Mouse (Mus musculus): Measurements from ENCODE around the gene S100a5. TPM values are rescaled to one million over a fixed set of nuclear protein-coding genes. Genes with fewer than 3 reads are reported as not detected.

Gene S100a5
- polyA plus RNA-seq, 1 experiment: 0.19 TPM

DNA sequence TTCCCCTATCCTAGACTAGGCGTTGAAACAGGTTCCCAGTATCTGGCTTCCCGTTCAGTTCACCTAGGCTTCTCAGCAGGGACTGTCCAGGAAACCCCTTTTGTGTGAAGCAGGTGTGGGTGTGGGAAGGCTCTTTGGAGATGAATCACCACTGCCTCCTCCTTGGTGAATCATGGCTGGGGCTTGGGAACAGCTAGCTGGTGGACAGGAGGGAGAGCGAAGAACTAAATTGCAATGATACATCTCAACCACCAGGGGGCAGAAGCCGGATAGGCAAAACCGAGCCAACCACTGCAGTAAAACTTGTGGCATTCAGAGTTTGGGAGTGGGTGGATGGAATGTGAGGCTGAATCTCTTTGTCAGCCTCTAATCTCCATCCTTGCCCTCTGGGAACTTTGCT, 22.7 kb upstream of the S100a5 start:
- no peaks in the 10 kb centered on the region for H3K27me3 ChIP-seq (ENCODE audit: control insufficient read depth, insufficient read depth, insufficient read length)
- no peak overlapping the region for H3ac ChIP-seq (ENCODE audit: control insufficient read depth, insufficient read length)
- peak overlapping the region; percentile 85 for H3K4me2 ChIP-seq (ENCODE audit: low read depth)
- no peaks in the 10 kb centered on the region for H3K79me2 ChIP-seq (ENCODE audit: control insufficient read depth, insufficient read depth)
- no peak overlapping the region for H3K4me3 ChIP-seq
- TF ChIP-seq MYOD1 (IDR thresholded peaks at IDR 0.05; ENCODE audit: control insufficient read depth in 1 of 3, insufficient read length in 2 of 3, low read depth in 2 of 3) (peak in 1 of 3 experiments; percentile 53), MYOG (IDR thresholded peaks at IDR 0.05; ENCODE audit: control insufficient read depth in 1 of 3, insufficient read depth in 1 of 3, insufficient read length in 2 of 3, low read depth in 2 of 3) (peak in 1 of 3 experiments; percentile 7), POLR2AphosphoS2 (IDR thresholded peaks at IDR 0.05; ENCODE audit: insufficient read length, low read depth) (no peak), REST (IDR thresholded peaks at IDR 0.05; ENCODE audit: insufficient read depth, insufficient read length) (no peak), POLR2A (IDR thresholded peaks at IDR 0.05; ENCODE audit: insufficient read length, low read depth) (peak; percentile 10)
- H3K36me3 ChIP-seq (ENCODE audit: control insufficient read depth, insufficient read depth): no peaks in the 10 kb centered on the region

DNA sequence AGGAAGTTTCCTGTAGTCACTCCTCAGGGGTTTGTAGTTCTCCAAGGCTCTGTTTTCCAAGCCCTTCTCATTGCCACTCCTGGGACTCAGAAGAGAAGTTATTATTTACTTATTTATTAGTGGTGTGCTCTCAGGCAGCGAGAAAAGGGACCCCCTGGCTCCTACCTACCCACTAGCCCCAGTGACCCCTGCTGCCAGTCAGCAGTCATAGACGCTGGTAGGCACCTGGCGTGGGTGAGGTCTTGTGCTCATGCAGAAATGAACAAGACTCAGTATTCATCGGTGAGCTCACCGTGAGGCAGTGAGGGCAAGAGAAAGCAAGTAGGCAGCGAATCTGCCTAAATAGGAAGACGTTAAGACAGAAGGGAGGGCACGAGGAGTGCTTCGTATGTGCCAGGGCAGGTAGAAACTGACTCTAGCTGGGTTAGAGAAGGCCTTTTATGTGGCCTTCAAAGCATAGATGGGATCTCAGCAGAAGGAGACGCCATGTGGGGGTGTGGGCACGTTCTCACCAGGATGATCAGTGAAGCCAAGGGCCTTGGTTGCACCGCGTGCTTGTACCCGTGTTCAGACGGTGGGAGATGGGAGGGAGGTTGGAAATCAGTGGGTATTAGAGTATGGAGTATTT, 22.2 kb upstream of the S100a5 start:
- Histone ChIP-seq H3ac (ENCODE audit: control insufficient read depth, insufficient read length) (no peak overlapping the region), H3K27me3 (ENCODE audit: control insufficient read depth, insufficient read depth, insufficient read length) (no peaks in the 10 kb centered on the region), H3K4me3 (no peak overlapping the region), H3K79me2 (ENCODE audit: control insufficient read depth, insufficient read depth) (no peaks in the 10 kb centered on the region), H3K4me2 (ENCODE audit: low read depth) (peak overlapping the region; percentile 85), H3K36me3 (ENCODE audit: control insufficient read depth, insufficient read depth) (no peaks in the 10 kb centered on the region)
- no peak for TF ChIP-seq USF1 (IDR thresholded peaks at IDR 0.05; ENCODE audit: low read depth)
- no peak for TF ChIP-seq POLR2AphosphoS2 (IDR thresholded peaks at IDR 0.05; ENCODE audit: insufficient read length, low read depth)

DNA sequence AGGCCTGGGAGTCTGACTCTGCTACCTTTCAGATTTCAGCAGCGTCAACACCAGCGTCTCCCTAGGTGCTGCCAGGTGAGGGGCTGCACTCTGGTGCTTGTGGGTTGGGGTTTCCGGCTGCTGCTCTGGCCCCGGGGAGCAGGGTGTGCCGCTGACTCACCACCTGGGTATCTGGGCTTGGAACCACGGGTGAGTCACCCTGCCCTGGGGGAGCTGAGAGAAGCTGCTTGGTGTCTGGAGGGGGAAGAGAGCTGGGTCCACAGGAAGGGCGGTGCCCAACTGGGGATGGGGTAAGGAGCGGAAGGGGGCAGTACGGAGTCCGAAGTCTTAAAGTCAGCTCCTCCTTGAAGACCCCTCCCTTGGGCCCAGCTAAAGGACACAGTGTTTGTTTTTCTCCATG, 21.4 kb upstream of the S100a5 start:
- H3K4me3 ChIP-seq: peak overlapping the region; percentile 3
- H3K27me3 ChIP-seq (ENCODE audit: control insufficient read depth, insufficient read depth, insufficient read length): no peaks in the 10 kb centered on the region
- no peaks in the 10 kb centered on the region for H3K79me2 ChIP-seq (ENCODE audit: control insufficient read depth, insufficient read depth)
- TF ChIP-seq POLR2AphosphoS2 (IDR thresholded peaks at IDR 0.05; ENCODE audit: insufficient read length, low read depth) (no peak), CEBPB (IDR thresholded peaks at IDR 0.05; ENCODE audit: insufficient read depth, poor library complexity, severe bottlenecking) (no peak), MYOD1 (IDR thresholded peaks at IDR 0.05; ENCODE audit: control insufficient read depth in 1 of 3, insufficient read length in 2 of 3, low read depth in 2 of 3) (peak in 2 of 3 experiments; percentile 50 to 82), TCF3 (IDR thresholded peaks at IDR 0.05; ENCODE audit: insufficient read length, low read depth) (peak; percentile 55), USF1 (IDR thresholded peaks at IDR 0.05; ENCODE audit: low read depth) (no peak), MYOG (IDR thresholded peaks at IDR 0.05; ENCODE audit: control insufficient read depth in 1 of 3, insufficient read depth in 1 of 3, insufficient read length in 2 of 3, low read depth in 2 of 3) (peak in 2 of 3 experiments; percentile 54 to 83), E2F4 (IDR thresholded peaks at IDR 0.05; ENCODE audit: insufficient read depth) (no peak), SRF (IDR thresholded peaks at IDR 0.05; ENCODE audit: control insufficient read depth, insufficient read length, low read depth) (no peak), MAX (IDR thresholded peaks at IDR 0.05; ENCODE audit: low read depth) (no peak), TCF12 (IDR thresholded peaks at IDR 0.05; ENCODE audit: insufficient read depth, poor library complexity, severe bottlenecking) (no peak), POLR2A (IDR thresholded peaks at IDR 0.05; ENCODE audit: insufficient read length, low read depth) (peak; percentile 27), REST (IDR thresholded peaks at IDR 0.05; ENCODE audit: insufficient read depth, insufficient read length) (no peak)
- peak overlapping the region; percentile 85 for H3K4me2 ChIP-seq (ENCODE audit: low read depth)
- no peaks in the 10 kb centered on the region for H3K36me3 ChIP-seq (ENCODE audit: control insufficient read depth, insufficient read depth)
- no peak overlapping the region for H3ac ChIP-seq (ENCODE audit: control insufficient read depth, insufficient read length)

DNA sequence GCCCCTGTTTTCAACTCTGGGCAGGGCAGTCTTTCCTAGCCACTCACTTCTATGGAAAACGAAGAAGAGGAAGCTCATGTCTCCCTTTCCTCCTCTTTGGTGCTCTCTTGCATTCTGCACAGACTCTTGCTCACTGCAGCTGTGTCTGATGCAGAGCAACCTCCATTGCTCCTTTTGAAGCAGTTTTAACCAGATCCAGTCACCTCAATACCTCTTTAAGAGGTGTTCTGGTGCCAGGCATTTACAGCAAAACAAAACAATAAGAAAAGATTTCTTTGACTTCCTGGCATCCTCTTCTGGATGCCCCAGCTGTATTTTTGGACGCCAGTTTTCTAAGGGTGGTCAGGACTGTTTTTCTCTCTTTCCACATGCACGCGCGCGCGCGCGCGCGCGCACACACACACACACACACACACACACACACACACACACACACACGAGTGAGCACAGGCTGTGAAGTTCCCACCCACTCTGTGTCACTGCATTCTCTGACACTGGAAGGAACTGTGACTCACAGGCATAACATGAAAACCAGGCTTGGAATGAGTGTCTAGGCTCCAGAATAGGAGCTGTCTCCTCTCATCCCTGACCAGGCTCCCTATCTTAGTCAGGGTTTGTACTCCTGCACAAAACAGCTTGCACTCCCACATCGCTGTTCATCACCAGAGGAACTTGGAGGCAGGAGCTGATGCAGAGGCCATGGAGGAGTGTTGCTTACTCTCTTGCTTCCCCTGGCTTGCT, 20.8 kb upstream of the S100a5 start:
- TF ChIP-seq TCF3 (IDR thresholded peaks at IDR 0.05; ENCODE audit: insufficient read length, low read depth) (no peak), TCF12 (IDR thresholded peaks at IDR 0.05; ENCODE audit: insufficient read depth, poor library complexity, severe bottlenecking) (no peak), REST (IDR thresholded peaks at IDR 0.05; ENCODE audit: insufficient read depth, insufficient read length) (no peak), MYOG (IDR thresholded peaks at IDR 0.05; ENCODE audit: control insufficient read depth in 1 of 3, insufficient read depth in 1 of 3, insufficient read length in 2 of 3, low read depth in 2 of 3) (peak in 1 of 3 experiments; percentile 22), E2F4 (IDR thresholded peaks at IDR 0.05; ENCODE audit: insufficient read depth) (no peak), USF1 (IDR thresholded peaks at IDR 0.05; ENCODE audit: low read depth) (no peak), CEBPB (IDR thresholded peaks at IDR 0.05; ENCODE audit: insufficient read depth, poor library complexity, severe bottlenecking) (no peak), MAX (IDR thresholded peaks at IDR 0.05; ENCODE audit: low read depth) (no peak), POLR2A (IDR thresholded peaks at IDR 0.05; ENCODE audit: insufficient read length, low read depth) (peak; percentile 13), SRF (IDR thresholded peaks at IDR 0.05; ENCODE audit: control insufficient read depth, insufficient read length, low read depth) (no peak), MYOD1 (IDR thresholded peaks at IDR 0.05; ENCODE audit: control insufficient read depth in 1 of 3, insufficient read length in 2 of 3, low read depth in 2 of 3) (peak in 1 of 3 experiments; percentile 24), POLR2AphosphoS2 (IDR thresholded peaks at IDR 0.05; ENCODE audit: insufficient read length, low read depth) (no peak)
- H3K79me2 ChIP-seq (ENCODE audit: control insufficient read depth, insufficient read depth): no peaks in the 10 kb centered on the region
- no peak overlapping the region for H3ac ChIP-seq (ENCODE audit: control insufficient read depth, insufficient read length)
- no peaks in the 10 kb centered on the region for H3K27me3 ChIP-seq (ENCODE audit: control insufficient read depth, insufficient read depth, insufficient read length)
- H3K36me3 ChIP-seq (ENCODE audit: control insufficient read depth, insufficient read depth): no peaks in the 10 kb centered on the region
- peak overlapping the region; percentile 85 for H3K4me2 ChIP-seq (ENCODE audit: low read depth)
- H3K4me3 ChIP-seq: peak overlapping the region; percentile 3

DNA sequence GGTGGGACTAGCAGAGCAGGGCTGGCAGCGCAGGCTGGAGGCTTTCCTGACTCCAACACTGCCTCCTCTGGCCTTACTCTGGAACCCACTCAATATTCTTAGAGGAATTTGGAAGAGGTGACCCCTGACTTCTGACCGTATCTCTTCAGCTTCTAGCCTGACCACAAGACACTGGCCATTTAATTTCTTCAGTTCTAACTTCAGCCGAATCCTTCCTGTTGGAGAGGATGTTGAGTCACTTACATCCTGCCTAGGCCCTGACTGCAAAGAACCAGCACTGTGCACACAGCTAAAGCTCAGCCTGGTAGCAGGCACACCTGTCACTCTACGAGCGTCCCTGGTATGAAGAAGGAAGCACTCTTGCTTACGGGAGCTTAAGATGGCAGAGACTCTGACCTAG, 18.9 kb upstream of the S100a5 start:
- Histone ChIP-seq H3K4me3 (no peak overlapping the region), H3ac (ENCODE audit: control insufficient read depth, insufficient read length) (no peak overlapping the region), H3K36me3 (ENCODE audit: control insufficient read depth, insufficient read depth) (no peaks in the 10 kb centered on the region), H3K4me2 (ENCODE audit: low read depth) (peak overlapping the region; percentile 51), H3K79me2 (ENCODE audit: control insufficient read depth, insufficient read depth) (no peaks in the 10 kb centered on the region), H3K27me3 (ENCODE audit: control insufficient read depth, insufficient read depth, insufficient read length) (no peaks in the 10 kb centered on the region)
- TF ChIP-seq TCF3 (IDR thresholded peaks at IDR 0.05; ENCODE audit: insufficient read length, low read depth) (no peak), MYOD1 (IDR thresholded peaks at IDR 0.05; ENCODE audit: control insufficient read depth in 1 of 3, insufficient read length in 2 of 3, low read depth in 2 of 3) (peak in 2 of 3 experiments; percentile 56 to 80), MYOG (IDR thresholded peaks at IDR 0.05; ENCODE audit: control insufficient read depth in 1 of 3, insufficient read depth in 1 of 3, insufficient read length in 2 of 3, low read depth in 2 of 3) (peak in 1 of 3 experiments; percentile 13)

All from myocyte (in vitro differentiated cells).